Mouse (Mus musculus) adipocyte (in vitro differentiated cells): ENCODE measurements around the gene Dagla.
A peak's percentile ranks its signal among the peaks of the same experiment; 100 is the strongest.

ENCODE experiments used
- DNase-seq: peaks from one replicate; pipeline ENCODE4 v3.0.0-alpha.2; 2016; ENCODE audit warnings: low spot score

Dagla gene

DNA sequence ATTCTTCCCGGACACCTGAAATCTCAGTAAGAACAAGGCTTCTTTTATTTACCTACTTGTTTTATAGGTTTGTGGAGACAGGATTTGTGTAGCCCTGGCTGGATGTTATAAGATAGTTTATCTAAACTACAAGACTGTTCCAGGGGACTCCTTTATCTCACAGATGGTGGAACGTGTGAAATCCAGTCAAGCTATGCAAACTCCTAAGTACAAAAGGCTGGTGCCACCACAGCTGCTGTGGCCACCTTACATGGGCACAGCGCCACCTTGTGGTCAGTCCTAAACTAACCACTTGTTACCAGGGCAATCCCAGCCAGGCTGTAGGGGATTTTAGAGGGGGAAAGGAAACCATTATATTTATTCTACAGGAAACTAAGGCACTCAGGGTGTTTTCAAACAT, 106.0 kb downstream of the Dagla start:
- DNase-seq: peak; percentile 89

DNA sequence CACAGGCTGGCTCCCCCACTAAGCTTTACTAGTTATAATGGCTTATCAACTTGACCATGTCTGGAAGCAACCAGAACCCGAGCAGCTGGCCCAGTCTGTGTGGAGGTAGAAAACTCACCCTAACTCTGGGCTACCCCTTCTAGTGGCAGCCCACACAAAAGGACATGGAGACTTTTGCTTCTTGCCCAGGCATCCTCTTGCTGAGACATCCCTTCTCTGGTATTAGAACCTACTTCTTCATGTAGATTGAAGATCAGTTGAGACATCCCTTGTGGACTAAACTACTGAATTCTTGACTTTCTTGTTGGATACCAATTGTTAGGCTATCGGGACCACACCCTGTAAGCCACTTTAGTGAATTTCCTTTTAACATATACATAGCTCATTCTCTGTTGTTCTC, 106.4 kb downstream of the Dagla start:
- DNase-seq: no peak

GRCm38 (mm10) chr19:10197130-10197529, 107.5 kb downstream of the Dagla start:
- no peak for DNase-seq
